Mouse (Mus musculus): ENCODE data around the gene Samsn1. TPM values are rescaled to one million over a fixed set of nuclear protein-coding genes. Genes with fewer than 3 reads are reported as not detected.

Samsn1 gene
- total and polyA plus RNA-seq, 3 experiments, result 0.62 to 0.76 (median 0.68) TPM

- Histone ChIP-seq H3K4me3 (no peak overlapping the region), H3K27ac (no peak overlapping the region), H3K36me3 (ENCODE audit: control insufficient read depth, insufficient read depth, low read length) (no peaks in the 10 kb centered on the region), H3K79me2 (replicated peaks; ENCODE audit: control insufficient read depth, insufficient read depth, low read length) (no peaks in the 10 kb centered on the region), H3K4me1 (ENCODE audit: control insufficient read depth, insufficient read depth, low read length) (no peaks in the 10 kb centered on the region), H3K27me3 (ENCODE audit: control insufficient read depth, insufficient read depth, low read length) (no peaks in the 10 kb centered on the region), H3K9ac (ENCODE audit: low read depth, low read length) (no peak overlapping the region)
- TF ChIP-seq CTCF (IDR thresholded peaks at IDR 0.05) (no peak), POLR2A (IDR thresholded peaks at IDR 0.05; ENCODE audit: insufficient read depth, low read depth, low read length) (no peak), EP300 (IDR thresholded peaks at IDR 0.05; ENCODE audit: insufficient read depth, low read depth, low read length) (no peak)
- 71% methylated on average over 6 of the region's 6 CpGs for WGBS
- no peak for DNase-seq
- intact Hi-C loops (cut with DNase I), result no loop called here
These were observed 134.9 kb downstream of the Samsn1 start for GRCm38 (mm10) chr16:75887203-75887602.

- H3K36me3 ChIP-seq (ENCODE audit: control insufficient read depth, insufficient read depth, low read length), result no peaks in the 10 kb centered on the region
- H3K9ac ChIP-seq (ENCODE audit: low read depth, low read length), result no peak overlapping the region
- no peak for DNase-seq
- H3K4me1 ChIP-seq (ENCODE audit: control insufficient read depth, insufficient read depth, low read length), result no peaks in the 10 kb centered on the region
- 86% methylated on average over 2 of the region's 2 CpGs for WGBS
- H3K27me3 ChIP-seq (ENCODE audit: control insufficient read depth, insufficient read depth, low read length), result no peaks in the 10 kb centered on the region
- H3K27ac ChIP-seq, result no peak overlapping the region
- H3K79me2 ChIP-seq (replicated peaks; ENCODE audit: control insufficient read depth, insufficient read depth, low read length), result no peaks in the 10 kb centered on the region
- H3K4me3 ChIP-seq, result no peak overlapping the region
- TF ChIP-seq EP300 (IDR thresholded peaks at IDR 0.05; ENCODE audit: insufficient read depth, low read depth, low read length) (no peak), POLR2A (IDR thresholded peaks at IDR 0.05; ENCODE audit: insufficient read depth, low read depth, low read length) (no peak), CTCF (IDR thresholded peaks at IDR 0.05) (no peak)
- intact Hi-C loops (cut with DNase I), result no loop called here
These were observed 143.2 kb downstream of the Samsn1 start for GRCm38 (mm10) chr16:75878885-75879284.

- DNase-seq, result peak in 1 of 2 experiments; percentile 48
- H3K9ac ChIP-seq (ENCODE audit: low read depth, low read length), result no peak overlapping the region
- no peak overlapping the region for H3K27ac ChIP-seq
- no peaks in the 10 kb centered on the region for H3K27me3 ChIP-seq (ENCODE audit: control insufficient read depth, insufficient read depth, low read length)
- H3K36me3 ChIP-seq (ENCODE audit: control insufficient read depth, insufficient read depth, low read length), result no peaks in the 10 kb centered on the region
- no peaks in the 10 kb centered on the region for H3K4me1 ChIP-seq (ENCODE audit: control insufficient read depth, insufficient read depth, low read length)
- no peak for TF ChIP-seq EP300 (IDR thresholded peaks at IDR 0.05; ENCODE audit: insufficient read depth, low read depth, low read length)
- TF ChIP-seq CTCF (IDR thresholded peaks at IDR 0.05), result no peak
- no peak for TF ChIP-seq POLR2A (IDR thresholded peaks at IDR 0.05; ENCODE audit: insufficient read depth, low read depth, low read length)
- no peak overlapping the region for H3K4me3 ChIP-seq
- WGBS, result 22% methylated on average over 3 of the region's 3 CpGs
- no peaks in the 10 kb centered on the region for H3K79me2 ChIP-seq (replicated peaks; ENCODE audit: control insufficient read depth, insufficient read depth, low read length)
- intact Hi-C loops (cut with DNase I), result no loop called here
These were observed 144.9 kb downstream of the Samsn1 start for GRCm38 (mm10) chr16:75877170-75877569.

- Histone ChIP-seq H3K36me3 (ENCODE audit: control insufficient read depth, insufficient read depth, low read length) (no peaks in the 10 kb centered on the region), H3K27me3 (ENCODE audit: control insufficient read depth, insufficient read depth, low read length) (no peaks in the 10 kb centered on the region), H3K27ac (no peak overlapping the region), H3K9ac (ENCODE audit: low read depth, low read length) (no peak overlapping the region), H3K79me2 (replicated peaks; ENCODE audit: control insufficient read depth, insufficient read depth, low read length) (no peaks in the 10 kb centered on the region), H3K4me3 (no peak overlapping the region), H3K4me1 (ENCODE audit: control insufficient read depth, insufficient read depth, low read length) (no peaks in the 10 kb centered on the region)
- WGBS, result 51% methylated on average over 4 of the region's 4 CpGs
- no peak for TF ChIP-seq POLR2A (IDR thresholded peaks at IDR 0.05; ENCODE audit: insufficient read depth, low read depth, low read length)
- no peak for TF ChIP-seq CTCF (IDR thresholded peaks at IDR 0.05)
- intact Hi-C loops (cut with DNase I), result no loop called here
- DNase-seq, result no peak
These were observed 146.2 kb downstream of the Samsn1 start for GRCm38 (mm10) chr16:75875896-75876295.

- intact Hi-C loops (cut with DNase I), result no loop called here
- no peak for DNase-seq
- Histone ChIP-seq H3K27ac (no peak overlapping the region), H3K9ac (ENCODE audit: low read depth, low read length) (no peak overlapping the region), H3K79me2 (replicated peaks; ENCODE audit: control insufficient read depth, insufficient read depth, low read length) (no peaks in the 10 kb centered on the region), H3K36me3 (ENCODE audit: control insufficient read depth, insufficient read depth, low read length) (no peaks in the 10 kb centered on the region), H3K4me1 (ENCODE audit: control insufficient read depth, insufficient read depth, low read length) (no peaks in the 10 kb centered on the region), H3K4me3 (no peak overlapping the region), H3K27me3 (ENCODE audit: control insufficient read depth, insufficient read depth, low read length) (no peaks in the 10 kb centered on the region)
- no peak for TF ChIP-seq CTCF (IDR thresholded peaks at IDR 0.05)
- no peak for TF ChIP-seq POLR2A (IDR thresholded peaks at IDR 0.05; ENCODE audit: insufficient read depth, low read depth, low read length)
- TF ChIP-seq EP300 (IDR thresholded peaks at IDR 0.05; ENCODE audit: insufficient read depth, low read depth, low read length), result no peak
- 65% methylated on average over 2 of the region's 2 CpGs for WGBS
These were observed 147.6 kb downstream of the Samsn1 start for GRCm38 (mm10) chr16:75874508-75874907.

- 76% methylated on average over 8 of the region's 8 CpGs for WGBS
- no peak for TF ChIP-seq CTCF (IDR thresholded peaks at IDR 0.05)
- Histone ChIP-seq H3K36me3 (ENCODE audit: control insufficient read depth, insufficient read depth, low read length) (no peaks in the 10 kb centered on the region), H3K9ac (ENCODE audit: low read depth, low read length) (no peak overlapping the region), H3K27ac (no peak overlapping the region), H3K27me3 (ENCODE audit: control insufficient read depth, insufficient read depth, low read length) (no peaks in the 10 kb centered on the region), H3K4me3 (no peak overlapping the region), H3K79me2 (replicated peaks; ENCODE audit: control insufficient read depth, insufficient read depth, low read length) (no peaks in the 10 kb centered on the region), H3K4me1 (ENCODE audit: control insufficient read depth, insufficient read depth, low read length) (no peaks in the 10 kb centered on the region)
- no peak for DNase-seq
- intact Hi-C loops (cut with DNase I), result no loop called here
These were observed 149.8 kb downstream of the Samsn1 start for GRCm38 (mm10) chr16:75872241-75872640.
